Mouse (Mus musculus) CD4-positive helper T cell, adult 2 months (primary cell): Measurements from ENCODE around the gene Itsn1.

Experiments
- DNase-seq: peaks from one replicate; pipeline ENCODE4 v3.0.0-alpha.2; 2012; ENCODE audit warnings: low read depth, missing footprints, low spot score

The Itsn1 gene

GRCm38 (mm10) chr16:91729066-91729482, at the start of gene Itsn1:
Itsn1 (plus strand) TSS chr16:91729281.
- DNase-seq = peak; percentile 99

GRCm38 (mm10) chr16:91680656-91681055, 48.4 kb upstream of the Itsn1 start:
- DNase-seq = no peak

- DNase-seq = peak; percentile 91
These were observed 43.6 kb upstream of the Itsn1 start for GRCm38 (mm10) chr16:91685526-91685925.

GRCm38 (mm10) chr16:91686369-91686768, 42.7 kb upstream of the Itsn1 start:
- DNase-seq = no peak

GRCm38 (mm10) chr16:91688023-91688618, 41.0 kb upstream of the Itsn1 start:
- no peak for DNase-seq

GRCm38 (mm10) chr16:91688619-91689334, 40.3 kb upstream of the Itsn1 start, which contains the start of gene Donson:
Donson (minus strand) TSS chr16:91688770.
- peak; percentile 96 for DNase-seq

GRCm38 (mm10) chr16:91689791-91690190, 39.3 kb upstream of the Itsn1 start:
- peak; percentile 23 for DNase-seq

- DNase-seq = peak; percentile 72
These were observed 34.5 kb upstream of the Itsn1 start for GRCm38 (mm10) chr16:91694455-91695084.

GRCm38 (mm10) chr16:91695108-91695755, 33.8 kb upstream of the Itsn1 start:
- DNase-seq = no peak

GRCm38 (mm10) chr16:91698995-91699394, 30.1 kb upstream of the Itsn1 start:
- DNase-seq = no peak

GRCm38 (mm10) chr16:91701908-91702307, 27.2 kb upstream of the Itsn1 start:
- no peak for DNase-seq

- DNase-seq = no peak
These were observed 26.3 kb upstream of the Itsn1 start for GRCm38 (mm10) chr16:91702771-91703188.

GRCm38 (mm10) chr16:91704603-91705340, 24.3 kb upstream of the Itsn1 start:
- no peak for DNase-seq

- no peak for DNase-seq
These were observed 18.8 kb upstream of the Itsn1 start for GRCm38 (mm10) chr16:91710241-91710640.

- no peak for DNase-seq
These were observed 12.1 kb upstream of the Itsn1 start for GRCm38 (mm10) chr16:91716927-91717349.

- DNase-seq = no peak
These were observed 11.7 kb upstream of the Itsn1 start for GRCm38 (mm10) chr16:91717399-91717798.

- peak; percentile 60 for DNase-seq
These were observed 4.8 kb upstream of the Itsn1 start for GRCm38 (mm10) chr16:91724247-91724646.

- no peak for DNase-seq
These were observed 1.6 kb upstream of the Itsn1 start for GRCm38 (mm10) chr16:91727433-91727832.

GRCm38 (mm10) chr16:91728123-91729065, 687 bp upstream of the Itsn1 start, which contains the start of gene Cryzl1:
Cryzl1 (minus strand) TSS chr16:91728975.
- peak; percentile 95 for DNase-seq

GRCm38 (mm10) chr16:91729821-91730441, 850 bp downstream of the Itsn1 start:
- DNase-seq = peak; percentile 37
